Mouse (Mus musculus): ENCODE data around the gene Rps6ka5.

Gene Rps6ka5

GRCm38 (mm10) chr12:100726651-100727050 is at the start of gene Rps6ka5:
Gene Rps6ka5, minus strand, starts transcription at chr12:100726983.
- DNase-seq: no peak

GRCm38 (mm10) chr12:100775911-100776581 is 49.3 kb upstream of the Rps6ka5 start:
- DNase-seq: peak; percentile 22 to 48

GRCm38 (mm10) chr12:100775291-100775690 is 48.5 kb upstream of the Rps6ka5 start:
- no peak for DNase-seq

GRCm38 (mm10) chr12:100774756-100775155 is 48.0 kb upstream of the Rps6ka5 start:
- no peak for DNase-seq

- DNase-seq: peak; percentile 32 to 54
These were observed 45.6 kb upstream of the Rps6ka5 start for GRCm38 (mm10) chr12:100772230-100772984.

- DNase-seq: no peak
These were observed 44.0 kb upstream of the Rps6ka5 start for GRCm38 (mm10) chr12:100770765-100771164.

GRCm38 (mm10) chr12:100769871-100770270 is 43.1 kb upstream of the Rps6ka5 start:
- no peak for DNase-seq

- DNase-seq: no peak
These were observed 37.7 kb upstream of the Rps6ka5 start for GRCm38 (mm10) chr12:100764329-100765018.

GRCm38 (mm10) chr12:100762663-100763425 is 36.1 kb upstream of the Rps6ka5 start:
- DNase-seq: no peak

- no peak for DNase-seq
These were observed 30.6 kb upstream of the Rps6ka5 start for GRCm38 (mm10) chr12:100757427-100757826.

GRCm38 (mm10) chr12:100753716-100754115 is 26.9 kb upstream of the Rps6ka5 start:
- DNase-seq: peak; percentile 28

GRCm38 (mm10) chr12:100752977-100753376 is 26.2 kb upstream of the Rps6ka5 start:
- no peak for DNase-seq

GRCm38 (mm10) chr12:100742468-100742867 is 15.7 kb upstream of the Rps6ka5 start:
- DNase-seq: no peak

GRCm38 (mm10) chr12:100740313-100740712 is 13.5 kb upstream of the Rps6ka5 start:
- no peak for DNase-seq

GRCm38 (mm10) chr12:100739011-100739570 is 12.3 kb upstream of the Rps6ka5 start:
- DNase-seq: no peak

- DNase-seq: no peak
These were observed 11.7 kb upstream of the Rps6ka5 start for GRCm38 (mm10) chr12:100738498-100738897.

- DNase-seq: no peak
These were observed 8.8 kb upstream of the Rps6ka5 start for GRCm38 (mm10) chr12:100735581-100735980.

GRCm38 (mm10) chr12:100735156-100735555 is 8.4 kb upstream of the Rps6ka5 start:
- DNase-seq: no peak

- DNase-seq: no peak
These were observed 2.1 kb upstream of the Rps6ka5 start for GRCm38 (mm10) chr12:100728646-100729485.

GRCm38 (mm10) chr12:100727891-100728290 is 1.1 kb upstream of the Rps6ka5 start:
- DNase-seq: no peak

GRCm38 (mm10) chr12:100725458-100725786 is 1.4 kb downstream of the Rps6ka5 start:
- DNase-seq: no peak
